Mouse (Mus musculus): ENCODE measurements at regions not wholly inside any gene's neighbourhood (a gene's known extent, or its start where the extent isn't known, plus 50 kb on each side); places are given as distances from the start of the nearest gene placed in this dataset.

- no peak overlapping the region for H3K4me2 ChIP-seq (ENCODE audit: low read depth)
- ATAC-seq = no peak
- no peak for TF ChIP-seq CTCF (IDR thresholded peaks at IDR 0.05; ENCODE audit: low read depth)
- no peak overlapping the region for H3K9ac ChIP-seq
- no peaks in the 10 kb centered on the region for H3K27me3 ChIP-seq (ENCODE audit: insufficient read depth, low read length)
- H3K9me3 ChIP-seq (ENCODE audit: low read length) = no peaks in the 10 kb centered on the region
- H3K27ac ChIP-seq (ENCODE audit: low read depth, low read length) = no peak overlapping the region
- DNase-seq = no peak
- H3K4me3 ChIP-seq (ENCODE audit: low read depth, low read length) = no peak overlapping the region
- no peaks in the 10 kb centered on the region for H3K36me3 ChIP-seq (ENCODE audit: insufficient read depth)
- 93% methylated on average over 3 of the region's 3 CpGs for WGBS
- H3K4me1 ChIP-seq (ENCODE audit: insufficient read depth) = no peaks in the 10 kb centered on the region
These were observed 121.4 kb downstream of the Mbip start for GRCm38 (mm10) chr12:56224142-56224895.

GRCm38 (mm10) chr12:56193524-56193923, 152.2 kb downstream of the Mbip start:
- TF ChIP-seq CTCF (IDR thresholded peaks at IDR 0.05; ENCODE audit: low read depth) = no peak
- Histone ChIP-seq H3K4me2 (ENCODE audit: low read depth) (no peak overlapping the region), H3K27me3 (ENCODE audit: insufficient read depth, low read length) (no peaks in the 10 kb centered on the region), H3K36me3 (ENCODE audit: insufficient read depth) (no peaks in the 10 kb centered on the region), H3K4me3 (ENCODE audit: low read depth, low read length) (no peak overlapping the region), H3K9ac (no peak overlapping the region), H3K4me1 (ENCODE audit: insufficient read depth) (no peaks in the 10 kb centered on the region), H3K9me3 (ENCODE audit: low read length) (no peaks in the 10 kb centered on the region), H3K27ac (ENCODE audit: low read depth, low read length) (no peak overlapping the region)
- DNase-seq (no peak), ATAC-seq (no peak)
- 75% methylated on average over 3 of the region's 3 CpGs for whole genome bisulfite sequencing

- Histone ChIP-seq H3K27ac (ENCODE audit: low read depth, low read length) (no peak overlapping the region), H3K4me3 (ENCODE audit: low read depth, low read length) (no peak overlapping the region), H3K36me3 (ENCODE audit: insufficient read depth) (no peaks in the 10 kb centered on the region), H3K4me1 (ENCODE audit: insufficient read depth) (no peaks in the 10 kb centered on the region), H3K9me3 (ENCODE audit: low read length) (no peaks in the 10 kb centered on the region), H3K9ac (no peak overlapping the region), H3K4me2 (ENCODE audit: low read depth) (no peak overlapping the region), H3K27me3 (ENCODE audit: insufficient read depth, low read length) (no peaks in the 10 kb centered on the region)
- TF ChIP-seq CTCF (IDR thresholded peaks at IDR 0.05; ENCODE audit: low read depth) = no peak
- ATAC-seq = no peak
- WGBS = 93% methylated on average over 12 of the region's 12 CpGs
- no peak for DNase-seq
These were observed 156.1 kb downstream of the Mbip start for GRCm38 (mm10) chr12:56189562-56189961.

GRCm38 (mm10) chr12:56160736-56161135, 185.0 kb downstream of the Mbip start:
- WGBS = 65% methylated on average over 3 of the region's 3 CpGs
- DNase-seq = no peak
- Histone ChIP-seq H3K4me1 (ENCODE audit: insufficient read depth) (no peaks in the 10 kb centered on the region), H3K27ac (ENCODE audit: low read depth, low read length) (no peak overlapping the region), H3K4me3 (ENCODE audit: low read depth, low read length) (no peak overlapping the region), H3K36me3 (ENCODE audit: insufficient read depth) (no peaks in the 10 kb centered on the region), H3K4me2 (ENCODE audit: low read depth) (no peak overlapping the region), H3K9ac (no peak overlapping the region), H3K9me3 (ENCODE audit: low read length) (no peaks in the 10 kb centered on the region), H3K27me3 (ENCODE audit: insufficient read depth, low read length) (no peaks in the 10 kb centered on the region)
- no peak for TF ChIP-seq CTCF (IDR thresholded peaks at IDR 0.05; ENCODE audit: low read depth)
- ATAC-seq = no peak

GRCm38 (mm10) chr12:56144359-56144758, 201.3 kb downstream of the Mbip start:
- no peak for TF ChIP-seq CTCF (IDR thresholded peaks at IDR 0.05; ENCODE audit: low read depth)
- Histone ChIP-seq H3K36me3 (ENCODE audit: insufficient read depth) (no peaks in the 10 kb centered on the region), H3K9me3 (ENCODE audit: low read length) (no peaks in the 10 kb centered on the region), H3K4me3 (ENCODE audit: low read depth, low read length) (no peak overlapping the region), H3K27ac (ENCODE audit: low read depth, low read length) (no peak overlapping the region), H3K9ac (no peak overlapping the region), H3K27me3 (ENCODE audit: insufficient read depth, low read length) (no peaks in the 10 kb centered on the region), H3K4me1 (ENCODE audit: insufficient read depth) (no peaks in the 10 kb centered on the region), H3K4me2 (ENCODE audit: low read depth) (no peak overlapping the region)
- WGBS = 76% methylated on average over 1 of the region's 1 CpGs
- ATAC-seq (no peak), DNase-seq (no peak)

- H3K4me1 ChIP-seq (ENCODE audit: insufficient read depth) = no peaks in the 10 kb centered on the region
- no peaks in the 10 kb centered on the region for H3K36me3 ChIP-seq (ENCODE audit: insufficient read depth)
- WGBS = 66% methylated on average over 2 of the region's 2 CpGs
- TF ChIP-seq CTCF (IDR thresholded peaks at IDR 0.05; ENCODE audit: low read depth) = no peak
- no peak overlapping the region for H3K4me3 ChIP-seq (ENCODE audit: low read depth, low read length)
- no peaks in the 10 kb centered on the region for H3K9me3 ChIP-seq (ENCODE audit: low read length)
- no peaks in the 10 kb centered on the region for H3K27me3 ChIP-seq (ENCODE audit: insufficient read depth, low read length)
- ATAC-seq (no peak), DNase-seq (no peak)
- H3K27ac ChIP-seq (ENCODE audit: low read depth, low read length) = no peak overlapping the region
- H3K4me2 ChIP-seq (ENCODE audit: low read depth) = no peak overlapping the region
- no peak overlapping the region for H3K9ac ChIP-seq
These were observed 201.9 kb downstream of the Mbip start for GRCm38 (mm10) chr12:56143789-56144188.

- TF ChIP-seq CTCF (IDR thresholded peaks at IDR 0.05; ENCODE audit: low read depth) = no peak
- H3K4me1 ChIP-seq (ENCODE audit: insufficient read depth) = no peaks in the 10 kb centered on the region
- H3K27ac ChIP-seq (ENCODE audit: low read depth, low read length) = no peak overlapping the region
- WGBS = 58% methylated on average over 4 of the region's 4 CpGs
- H3K4me3 ChIP-seq (ENCODE audit: low read depth, low read length) = no peak overlapping the region
- ATAC-seq (no peak), DNase-seq (no peak)
- no peaks in the 10 kb centered on the region for H3K9me3 ChIP-seq (ENCODE audit: low read length)
- no peak overlapping the region for H3K4me2 ChIP-seq (ENCODE audit: low read depth)
- H3K36me3 ChIP-seq (ENCODE audit: insufficient read depth) = no peaks in the 10 kb centered on the region
- H3K27me3 ChIP-seq (ENCODE audit: insufficient read depth, low read length) = no peaks in the 10 kb centered on the region
- H3K9ac ChIP-seq = no peak overlapping the region
These were observed 231.2 kb downstream of the Mbip start for GRCm38 (mm10) chr12:56114446-56114845.

Data from forebrain, postnatal 0 days (tissue).